Mouse (Mus musculus): ENCODE data around the gene Slc24a3. TPM values are rescaled to one million over a fixed set of nuclear protein-coding genes. Genes with fewer than 3 reads are reported as not detected.

Gene Slc24a3
- polyA plus RNA-seq, 1 experiment from 2014 or later: 8.0 TPM

- H3K4me3 ChIP-seq (replicated peaks; ENCODE audit: low read length): no peak overlapping the region
- no peak for ATAC-seq
- H3K4me1 ChIP-seq (replicated peaks; ENCODE audit: control insufficient read depth, insufficient read depth, low read length): peaks cover 4% of the 10 kb centered on the region; the same call in 1 of the 2 replicates
- WGBS: 85% methylated on average over 2 of the region's 2 CpGs
- no peak overlapping the region for H3K9ac ChIP-seq (replicated peaks; ENCODE audit: low read depth, low read length)
- H3K4me2 ChIP-seq (ENCODE audit: low read length): no peak overlapping the region
- no peak overlapping the region for H3K27ac ChIP-seq (ENCODE audit: low read length)
- no peaks in the 10 kb centered on the region for H3K36me3 ChIP-seq (ENCODE audit: control insufficient read depth, insufficient read depth)
- no peaks in the 10 kb centered on the region for H3K9me3 ChIP-seq (ENCODE audit: control insufficient read depth, low read length)
- H3K27me3 ChIP-seq (replicated peaks; ENCODE audit: control insufficient read depth, insufficient read depth, low read length): no peaks in the 10 kb centered on the region
Measured at GRCm38 (mm10) chr2:145462253-145462652, 294.7 kb downstream of the Slc24a3 start.

GRCm38 (mm10) chr2:145468701-145469325 lies 301.3 kb downstream of the Slc24a3 start:
- Histone ChIP-seq H3K36me3 (ENCODE audit: control insufficient read depth, insufficient read depth) (no peaks in the 10 kb centered on the region), H3K27me3 (replicated peaks; ENCODE audit: control insufficient read depth, insufficient read depth, low read length) (no peaks in the 10 kb centered on the region), H3K4me3 (replicated peaks; ENCODE audit: low read length) (no peak overlapping the region), H3K4me1 (replicated peaks; ENCODE audit: control insufficient read depth, insufficient read depth, low read length) (no peaks in the 10 kb centered on the region), H3K4me2 (ENCODE audit: low read length) (no peak overlapping the region), H3K9ac (replicated peaks; ENCODE audit: low read depth, low read length) (no peak overlapping the region), H3K9me3 (ENCODE audit: control insufficient read depth, low read length) (no peaks in the 10 kb centered on the region), H3K27ac (ENCODE audit: low read length) (no peak overlapping the region)
- WGBS: 86% methylated on average over 5 of the region's 5 CpGs
- no peak for ATAC-seq

- Histone ChIP-seq H3K4me2 (ENCODE audit: low read length) (no peak overlapping the region), H3K9me3 (ENCODE audit: control insufficient read depth, low read length) (no peaks in the 10 kb centered on the region), H3K36me3 (ENCODE audit: control insufficient read depth, insufficient read depth) (no peaks in the 10 kb centered on the region), H3K4me3 (replicated peaks; ENCODE audit: low read length) (no peak overlapping the region), H3K27ac (ENCODE audit: low read length) (no peak overlapping the region), H3K4me1 (replicated peaks; ENCODE audit: control insufficient read depth, insufficient read depth, low read length) (no peaks in the 10 kb centered on the region), H3K27me3 (replicated peaks; ENCODE audit: control insufficient read depth, insufficient read depth, low read length) (no peaks in the 10 kb centered on the region), H3K9ac (replicated peaks; ENCODE audit: low read depth, low read length) (no peak overlapping the region)
- no peak for ATAC-seq
- WGBS: 64% methylated on average over 2 of the region's 2 CpGs
Measured at GRCm38 (mm10) chr2:145477484-145477883, 309.9 kb downstream of the Slc24a3 start.

- no peaks in the 10 kb centered on the region for H3K27me3 ChIP-seq (replicated peaks; ENCODE audit: control insufficient read depth, insufficient read depth, low read length)
- no peak for ATAC-seq
Measured at GRCm38 (mm10) chr2:145479676-145480075, 312.1 kb downstream of the Slc24a3 start.

GRCm38 (mm10) chr2:145500231-145500630 lies 332.7 kb downstream of the Slc24a3 start:
- Histone ChIP-seq H3K27me3 (replicated peaks; ENCODE audit: control insufficient read depth, insufficient read depth, low read length) (no peaks in the 10 kb centered on the region), H3K4me1 (replicated peaks; ENCODE audit: control insufficient read depth, insufficient read depth, low read length) (no peaks in the 10 kb centered on the region), H3K27ac (ENCODE audit: low read length) (no peak overlapping the region), H3K36me3 (ENCODE audit: control insufficient read depth, insufficient read depth) (no peaks in the 10 kb centered on the region), H3K9me3 (ENCODE audit: control insufficient read depth, low read length) (no peaks in the 10 kb centered on the region), H3K9ac (replicated peaks; ENCODE audit: low read depth, low read length) (no peak overlapping the region), H3K4me3 (replicated peaks; ENCODE audit: low read length) (no peak overlapping the region), H3K4me2 (ENCODE audit: low read length) (no peak overlapping the region)
- ATAC-seq: no peak

More at GRCm38 (mm10) chr2:145479676-145480075, 312.1 kb downstream of the Slc24a3 start:
- Histone ChIP-seq H3K36me3 (ENCODE audit: control insufficient read depth, insufficient read depth) (no peaks in the 10 kb centered on the region), H3K4me1 (replicated peaks; ENCODE audit: control insufficient read depth, insufficient read depth, low read length) (no peaks in the 10 kb centered on the region), H3K4me3 (replicated peaks; ENCODE audit: low read length) (no peak overlapping the region), H3K4me2 (ENCODE audit: low read length) (no peak overlapping the region), H3K9me3 (ENCODE audit: control insufficient read depth, low read length) (no peaks in the 10 kb centered on the region), H3K27ac (ENCODE audit: low read length) (no peak overlapping the region), H3K9ac (replicated peaks; ENCODE audit: low read depth, low read length) (no peak overlapping the region)
- WGBS: 64% methylated on average over 2 of the region's 2 CpGs

- H3K4me2 ChIP-seq (ENCODE audit: low read length): no peak overlapping the region
- no peak overlapping the region for H3K27ac ChIP-seq (ENCODE audit: low read length)
- no peak overlapping the region for H3K4me3 ChIP-seq (replicated peaks; ENCODE audit: low read length)
- H3K9ac ChIP-seq (replicated peaks; ENCODE audit: low read depth, low read length): no peak overlapping the region
- H3K27me3 ChIP-seq (replicated peaks; ENCODE audit: control insufficient read depth, insufficient read depth, low read length): no peaks in the 10 kb centered on the region
- no peaks in the 10 kb centered on the region for H3K36me3 ChIP-seq (ENCODE audit: control insufficient read depth, insufficient read depth)
- H3K4me1 ChIP-seq (replicated peaks; ENCODE audit: control insufficient read depth, insufficient read depth, low read length): no peaks in the 10 kb centered on the region
- H3K9me3 ChIP-seq (ENCODE audit: control insufficient read depth, low read length): no peaks in the 10 kb centered on the region
- ATAC-seq: peak; percentile 70
- WGBS: 41% methylated on average over 1 of the region's 1 CpGs
Measured at GRCm38 (mm10) chr2:145501472-145501871, 333.9 kb downstream of the Slc24a3 start.

- no peaks in the 10 kb centered on the region for H3K27me3 ChIP-seq (replicated peaks; ENCODE audit: control insufficient read depth, insufficient read depth, low read length)
- no peaks in the 10 kb centered on the region for H3K9me3 ChIP-seq (ENCODE audit: control insufficient read depth, low read length)
- no peak overlapping the region for H3K4me2 ChIP-seq (ENCODE audit: low read length)
- 83% methylated on average over 2 of the region's 2 CpGs for WGBS
- no peaks in the 10 kb centered on the region for H3K36me3 ChIP-seq (ENCODE audit: control insufficient read depth, insufficient read depth)
- ATAC-seq: no peak
- no peak overlapping the region for H3K4me3 ChIP-seq (replicated peaks; ENCODE audit: low read length)
- no peaks in the 10 kb centered on the region for H3K4me1 ChIP-seq (replicated peaks; ENCODE audit: control insufficient read depth, insufficient read depth, low read length)
- no peak overlapping the region for H3K27ac ChIP-seq (ENCODE audit: low read length)
- no peak overlapping the region for H3K9ac ChIP-seq (replicated peaks; ENCODE audit: low read depth, low read length)
Measured at GRCm38 (mm10) chr2:145507702-145508101, 340.1 kb downstream of the Slc24a3 start.

GRCm38 (mm10) chr2:145510650-145511225 lies 343.2 kb downstream of the Slc24a3 start:
- H3K27ac ChIP-seq (ENCODE audit: low read length): no peak overlapping the region
- ATAC-seq: no peak
- H3K27me3 ChIP-seq (replicated peaks; ENCODE audit: control insufficient read depth, insufficient read depth, low read length): no peaks in the 10 kb centered on the region
- H3K4me1 ChIP-seq (replicated peaks; ENCODE audit: control insufficient read depth, insufficient read depth, low read length): no peaks in the 10 kb centered on the region
- no peak overlapping the region for H3K9ac ChIP-seq (replicated peaks; ENCODE audit: low read depth, low read length)
- no peaks in the 10 kb centered on the region for H3K36me3 ChIP-seq (ENCODE audit: control insufficient read depth, insufficient read depth)
- 80% methylated on average over 7 of the region's 7 CpGs for WGBS
- H3K4me3 ChIP-seq (replicated peaks; ENCODE audit: low read length): no peak overlapping the region
- H3K9me3 ChIP-seq (ENCODE audit: control insufficient read depth, low read length): no peaks in the 10 kb centered on the region
- H3K4me2 ChIP-seq (ENCODE audit: low read length): no peak overlapping the region

- Histone ChIP-seq H3K4me3 (replicated peaks; ENCODE audit: low read length) (no peak overlapping the region), H3K4me2 (ENCODE audit: low read length) (no peak overlapping the region), H3K9me3 (ENCODE audit: control insufficient read depth, low read length) (no peaks in the 10 kb centered on the region), H3K9ac (replicated peaks; ENCODE audit: low read depth, low read length) (no peak overlapping the region), H3K27ac (ENCODE audit: low read length) (no peak overlapping the region), H3K27me3 (replicated peaks; ENCODE audit: control insufficient read depth, insufficient read depth, low read length) (no peaks in the 10 kb centered on the region), H3K36me3 (ENCODE audit: control insufficient read depth, insufficient read depth) (no peaks in the 10 kb centered on the region), H3K4me1 (replicated peaks; ENCODE audit: control insufficient read depth, insufficient read depth, low read length) (0 out of 2 replicates have a peak, but pooled peaks cover 2% of the 10 kb centered on the region)
- WGBS: 86% methylated on average over 4 of the region's 4 CpGs
- no peak for ATAC-seq
Measured at GRCm38 (mm10) chr2:145515956-145516355, 348.4 kb downstream of the Slc24a3 start.
